Mouse (Mus musculus) induced T-regulatory cell, adult 2 months (primary cell): ENCODE results near the gene Wbp1l.

ENCODE experiments used
- DNase-seq: peaks from one replicate; pipeline ENCODE4 v3.0.0-alpha.2; 2012; ENCODE audit warnings: low read depth

Wbp1l gene

DNA sequence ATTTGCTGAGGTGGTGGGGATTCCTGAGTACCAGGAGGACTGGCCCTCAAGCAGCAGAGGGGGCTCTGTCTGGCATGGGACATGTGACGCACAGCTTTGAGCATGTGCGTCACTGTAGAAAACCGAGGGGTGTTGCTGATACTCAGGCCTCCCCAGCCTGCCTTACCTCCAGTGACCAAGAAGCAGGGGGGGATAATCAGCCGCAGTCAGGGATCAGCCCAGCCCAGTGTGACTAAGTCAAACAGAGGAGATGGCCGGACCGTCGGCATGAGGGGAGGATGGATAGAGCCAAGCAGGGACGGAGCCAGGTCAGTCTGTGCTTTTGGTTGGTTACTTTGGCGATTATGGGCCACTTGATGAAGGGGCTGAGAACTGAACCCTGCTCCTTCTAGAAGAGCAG lies 32.8 kb downstream of the Wbp1l start:
- DNase-seq = no peak

DNA sequence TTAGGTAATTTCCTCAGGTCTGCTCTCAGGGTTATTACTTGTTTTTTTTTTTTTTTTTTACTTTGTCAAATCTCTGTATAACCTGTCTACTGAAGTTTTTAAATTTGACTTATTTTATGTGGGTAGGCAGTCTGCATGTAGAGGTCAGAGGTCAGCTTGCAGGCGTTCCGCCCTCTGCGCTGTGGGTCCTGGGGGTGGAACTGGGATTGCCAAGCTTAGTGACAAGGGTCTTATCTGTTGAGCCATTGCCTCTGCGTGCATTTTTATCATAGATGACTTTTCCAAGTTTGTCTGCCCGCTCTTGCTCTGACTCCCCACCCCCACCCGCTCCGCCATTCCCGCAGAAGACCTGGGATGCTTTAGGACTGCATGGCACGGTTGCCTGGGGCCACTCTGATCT lies 36.9 kb downstream of the Wbp1l start:
- no peak for DNase-seq

DNA sequence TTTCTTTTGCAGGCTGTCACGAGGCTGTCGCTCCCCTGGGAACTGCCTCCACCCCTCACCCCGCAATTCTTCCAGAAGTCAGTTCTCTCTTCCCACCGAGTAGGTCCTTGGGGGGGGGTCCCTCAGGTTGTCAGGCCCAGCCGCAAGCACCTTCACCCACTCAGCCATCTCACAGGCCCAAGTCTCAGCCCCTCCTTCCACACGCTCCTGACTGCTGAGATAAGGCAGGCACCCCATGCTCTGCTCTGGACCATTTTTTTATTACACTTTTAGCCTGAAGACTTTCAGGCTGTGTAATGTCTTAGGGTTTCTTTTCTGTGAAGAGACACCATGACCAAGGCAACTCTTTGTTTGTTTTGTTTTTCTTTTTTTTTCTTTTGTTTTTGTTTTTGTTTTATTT lies 38.7 kb downstream of the Wbp1l start:
- DNase-seq = no peak

DNA sequence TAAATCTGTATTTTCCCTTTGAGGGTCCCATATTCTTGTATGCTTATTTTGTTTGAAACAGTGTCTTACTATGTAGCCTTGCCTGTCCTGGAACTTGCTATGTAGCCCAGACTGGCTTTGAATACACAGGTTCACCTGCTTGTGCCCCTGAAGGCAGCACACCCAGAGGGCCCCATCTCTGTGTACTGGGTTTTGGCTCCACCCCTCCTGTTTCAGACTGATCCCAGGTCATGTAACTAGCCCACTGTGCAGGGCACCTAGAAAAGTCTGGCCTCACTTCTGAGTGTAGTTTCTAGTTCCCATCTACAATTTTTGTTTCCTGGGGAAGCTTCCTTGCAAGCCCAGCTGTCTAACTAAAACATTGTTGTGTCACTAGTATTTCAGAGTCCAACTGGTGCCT lies 40.2 kb downstream of the Wbp1l start:
- DNase-seq = no peak

DNA sequence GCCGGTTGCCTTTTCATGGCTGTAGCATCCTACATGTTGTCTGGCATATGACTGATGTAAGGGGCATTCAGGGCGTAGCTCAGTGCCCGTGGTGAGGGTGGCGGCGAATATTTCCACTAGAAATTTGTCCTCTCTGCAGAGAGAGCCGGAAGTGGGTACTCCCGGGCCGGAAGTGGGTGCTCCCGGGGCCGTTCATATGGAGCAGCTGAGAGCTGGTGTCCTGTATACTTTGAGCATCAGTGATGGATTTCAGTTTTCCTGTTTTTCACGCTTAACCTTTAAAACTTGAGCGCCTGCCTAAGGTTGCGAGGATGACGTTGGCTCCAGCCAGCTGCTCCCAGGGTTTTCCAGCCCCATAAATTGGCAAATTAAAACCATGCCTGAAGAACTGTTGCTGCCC lies 40.6 kb downstream of the Wbp1l start:
- no peak for DNase-seq

DNA sequence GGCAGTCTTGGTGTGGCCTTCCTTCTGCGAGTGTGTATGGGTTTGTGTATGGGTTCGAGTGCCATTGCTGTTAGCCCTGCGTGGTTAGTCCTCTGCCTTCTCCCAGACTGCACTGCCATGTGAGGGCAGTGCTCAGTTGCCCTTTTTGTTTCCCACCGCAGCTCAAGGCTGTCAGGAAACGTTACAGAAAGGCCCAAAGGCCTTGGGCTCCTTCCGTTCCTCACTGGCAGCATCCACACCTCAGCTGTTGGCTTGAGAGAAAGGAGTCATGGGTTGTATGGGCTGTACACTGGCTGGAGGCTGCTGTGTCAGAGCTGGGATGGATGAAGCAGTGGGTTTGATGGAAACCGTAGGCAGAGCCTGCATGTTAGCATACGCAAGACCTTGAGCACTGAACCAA lies 41.9 kb downstream of the Wbp1l start:
- no peak for DNase-seq

DNA sequence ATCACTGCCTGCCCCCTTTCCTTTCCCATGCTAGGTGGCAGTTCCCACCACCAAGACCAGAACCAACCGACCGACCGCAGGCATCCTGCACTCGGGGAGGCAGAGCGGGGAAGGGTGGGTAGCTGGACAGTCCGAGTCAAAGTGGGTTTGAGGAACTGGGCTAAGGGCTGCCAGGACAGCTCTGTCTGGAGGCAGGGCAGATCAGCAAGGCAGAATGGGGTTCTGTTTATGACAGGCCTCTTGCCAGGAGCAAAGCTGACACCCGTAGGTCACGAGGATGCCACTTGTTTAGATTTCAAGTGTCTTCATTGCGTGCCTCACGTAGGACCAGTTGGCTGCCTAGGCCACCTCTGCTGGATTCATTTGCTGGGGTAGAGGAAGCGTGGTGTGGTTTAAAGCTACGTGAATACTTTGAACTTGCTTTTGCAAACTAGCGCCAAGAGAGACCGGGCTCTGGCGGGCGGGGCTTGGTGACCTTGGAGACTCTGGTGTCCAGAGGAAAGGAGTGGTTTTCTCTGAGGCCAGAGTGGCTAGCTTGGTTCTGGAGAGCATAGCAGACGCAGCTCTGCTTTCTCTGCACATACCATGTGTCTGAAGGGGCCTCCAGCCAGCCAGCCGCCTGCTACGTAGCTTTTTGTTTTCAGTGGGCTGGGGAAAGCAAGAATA lies 42.7 kb downstream of the Wbp1l start:
- DNase-seq = no peak

DNA sequence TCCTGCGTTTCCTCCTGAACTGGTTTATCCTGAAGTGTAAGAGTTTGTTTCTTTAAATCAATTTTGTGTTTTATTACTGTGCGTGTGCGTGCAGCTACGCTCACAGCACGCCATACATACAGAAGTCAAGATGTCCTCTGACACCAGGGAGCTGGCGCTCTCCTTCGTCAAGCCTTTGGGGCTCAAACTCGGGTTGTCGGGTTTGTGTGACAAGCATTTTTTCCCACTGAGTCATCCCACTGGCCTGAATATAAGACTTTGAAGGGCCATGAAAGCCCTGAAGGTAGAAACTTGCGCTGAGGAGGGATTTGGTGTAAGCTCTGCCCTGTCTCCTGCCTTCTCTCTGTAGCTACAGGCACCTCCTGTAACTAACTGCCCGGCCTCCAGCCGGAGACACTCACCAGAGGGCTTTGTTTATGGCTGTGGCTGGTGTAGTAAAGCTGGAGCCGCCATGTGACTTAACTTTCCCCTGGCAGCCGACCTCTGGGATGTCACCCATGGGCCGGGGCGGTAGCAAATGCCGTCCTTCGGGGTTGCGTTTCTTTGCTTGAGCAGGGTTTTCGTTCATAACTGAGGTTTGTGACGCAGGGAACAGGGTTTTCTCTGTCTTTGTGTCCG lies 43.4 kb downstream of the Wbp1l start:
- no peak for DNase-seq

DNA sequence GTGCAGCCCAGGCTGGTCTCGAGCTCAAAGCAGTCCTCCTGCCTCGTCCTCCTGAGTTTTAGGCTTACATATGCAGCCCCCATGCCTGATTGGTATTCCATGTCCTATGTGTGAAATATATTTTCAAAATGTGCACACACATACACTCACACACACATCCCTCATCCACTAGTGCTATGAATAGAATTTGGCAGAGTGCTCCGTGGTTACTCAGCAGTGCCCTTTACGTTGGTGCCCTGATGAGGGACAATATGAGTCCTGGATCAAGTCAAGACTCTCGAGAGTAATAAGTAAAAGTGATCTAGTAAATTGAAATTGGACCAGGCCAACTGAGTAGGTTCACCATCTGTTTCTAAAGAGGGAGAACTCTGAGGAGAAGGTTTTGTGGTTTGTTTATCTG lies 44.4 kb downstream of the Wbp1l start:
- no peak for DNase-seq

DNA sequence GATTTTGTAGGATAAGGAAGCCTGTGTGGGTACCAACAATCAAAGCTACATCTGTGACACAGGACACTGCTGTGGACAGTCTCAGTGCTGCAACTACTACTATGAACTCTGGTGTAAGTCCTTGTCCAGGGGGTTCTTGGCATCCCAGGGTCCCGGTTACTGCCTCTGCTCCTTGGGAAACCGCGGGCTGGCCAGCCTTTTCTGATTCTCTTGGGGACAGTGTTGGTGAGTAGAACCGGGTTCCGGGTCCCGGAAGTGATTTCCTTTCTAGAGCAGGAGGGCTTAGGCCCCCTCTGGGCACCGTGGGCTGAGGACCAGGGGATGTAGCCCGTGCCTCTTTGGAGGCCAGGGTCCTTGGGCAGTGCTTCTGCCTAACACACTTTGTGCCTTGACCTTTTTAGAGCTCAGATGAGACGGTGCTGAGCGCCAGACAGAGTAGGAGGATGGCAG lies 45.5 kb downstream of the Wbp1l start:
- no peak for DNase-seq

DNA sequence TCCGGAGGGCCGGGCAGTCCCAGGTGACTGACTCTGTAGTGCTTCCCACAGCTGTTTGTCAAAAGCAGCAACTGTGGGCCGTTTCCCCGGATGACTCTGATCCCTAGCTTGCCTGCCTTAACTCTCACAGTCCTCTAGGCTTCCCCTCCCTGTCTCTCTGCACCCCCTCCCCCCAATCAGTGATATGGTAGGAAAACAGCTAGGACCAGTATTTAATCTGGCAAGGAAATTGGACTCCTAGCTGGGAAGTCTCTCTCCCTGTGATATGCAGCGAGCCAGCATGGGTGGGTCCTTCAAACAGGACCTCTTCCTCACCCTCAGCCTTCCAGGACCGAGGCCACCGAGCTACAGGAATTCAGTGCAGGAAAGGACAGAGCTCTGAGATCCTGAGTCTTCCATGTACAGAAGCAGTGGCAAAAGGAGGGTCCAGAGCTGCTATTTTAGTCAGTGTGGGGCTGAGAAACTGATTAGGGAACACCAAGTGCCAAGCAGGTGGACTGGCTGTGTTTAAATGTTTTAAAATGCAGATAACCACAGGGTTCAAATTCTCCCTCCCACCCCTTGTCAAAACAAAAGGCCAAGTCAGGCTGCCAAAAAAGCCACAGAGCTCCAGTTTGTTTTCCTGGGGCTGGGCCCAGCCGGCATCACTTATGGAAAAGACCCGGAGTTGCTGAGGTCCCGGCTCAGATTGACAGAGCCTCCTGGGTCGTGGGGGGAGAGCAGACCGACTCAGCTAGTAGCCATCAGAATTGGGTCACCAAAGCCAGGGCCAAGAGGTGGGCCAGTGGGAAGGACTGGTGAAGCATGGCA lies 46.1 kb downstream of the Wbp1l start:
- no peak for DNase-seq

DNA sequence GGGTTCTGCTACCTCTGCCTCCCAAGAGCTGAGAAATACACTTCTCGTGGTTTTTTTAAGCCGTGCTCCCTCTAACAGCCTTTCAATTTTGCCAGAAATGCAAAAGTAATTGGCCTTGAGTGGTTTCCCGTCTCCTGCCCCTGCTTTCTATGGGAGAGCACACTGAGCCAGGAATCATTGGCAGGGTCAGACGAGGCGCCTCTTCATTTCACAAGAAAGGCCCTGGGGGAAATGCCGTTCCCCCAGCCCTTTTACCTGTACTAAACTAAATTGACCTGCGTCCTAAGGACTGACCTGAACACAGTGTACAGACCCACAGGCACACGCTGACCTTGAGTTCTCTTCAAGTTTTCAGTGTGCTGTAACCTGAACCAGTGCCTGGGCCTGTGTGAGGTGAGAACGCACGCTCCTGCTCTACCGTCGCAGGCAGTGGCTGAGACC lies 47.2 kb downstream of the Wbp1l start:
- DNase-seq = no peak

DNA sequence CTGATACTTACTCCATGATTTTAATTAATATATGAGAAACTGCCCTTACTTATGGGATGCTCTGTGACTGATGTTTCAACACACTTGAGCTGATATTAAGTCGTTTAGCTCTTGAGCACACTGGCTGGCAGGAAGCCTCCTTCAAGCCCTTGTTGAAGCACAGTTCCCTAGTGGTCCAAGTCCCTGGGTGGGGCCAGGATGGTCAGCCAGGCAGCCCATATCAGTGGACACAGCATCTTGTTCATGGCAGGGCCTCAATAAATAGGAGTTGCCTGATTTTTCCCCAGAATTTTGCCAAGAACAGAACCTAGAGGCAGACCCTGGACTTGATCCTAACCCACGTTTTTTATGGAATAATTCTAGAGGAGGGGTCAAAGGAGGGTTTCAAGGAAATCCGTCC lies 48.4 kb downstream of the Wbp1l start:
- DNase-seq = no peak

DNA sequence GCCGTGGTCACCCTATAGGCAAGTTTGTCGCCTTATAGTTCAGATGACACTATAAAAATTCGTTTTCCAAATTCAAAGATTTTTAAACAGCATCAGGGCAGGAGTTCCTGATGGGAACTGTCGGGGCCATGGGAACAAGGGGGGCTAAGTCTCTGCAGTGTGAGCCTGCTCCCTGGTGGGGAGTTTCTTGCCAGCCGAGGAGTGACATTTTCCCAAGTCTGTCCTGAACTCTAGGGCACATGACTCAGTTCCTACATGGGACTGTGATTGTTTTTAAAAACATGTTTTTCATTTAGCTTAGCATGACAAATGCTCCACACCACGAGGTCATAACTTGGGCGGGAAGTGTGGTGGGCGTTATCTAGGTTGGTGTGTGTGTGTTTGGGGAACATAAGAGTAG lies 49.0 kb downstream of the Wbp1l start:
- DNase-seq = no peak

DNA sequence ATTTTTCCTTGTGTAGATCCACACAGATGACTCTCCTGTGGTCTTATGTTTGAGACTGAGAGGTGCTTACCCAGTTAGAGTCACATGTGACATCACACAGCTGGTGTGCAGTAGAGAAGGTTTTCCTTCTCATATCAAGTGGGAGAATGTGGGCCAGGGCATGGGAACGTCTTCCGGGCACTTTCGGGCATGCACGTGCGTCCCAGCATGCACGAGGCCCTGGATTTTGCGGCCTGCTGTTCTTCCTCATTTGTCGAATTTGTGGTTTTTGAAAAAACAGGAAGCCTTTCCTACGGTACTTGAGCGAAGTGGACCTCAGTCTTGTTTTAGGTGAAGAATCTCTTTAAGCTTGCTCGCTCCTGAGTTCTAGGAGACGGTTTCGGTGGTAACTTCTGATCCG lies 49.7 kb downstream of the Wbp1l start:
- DNase-seq = no peak

DNA sequence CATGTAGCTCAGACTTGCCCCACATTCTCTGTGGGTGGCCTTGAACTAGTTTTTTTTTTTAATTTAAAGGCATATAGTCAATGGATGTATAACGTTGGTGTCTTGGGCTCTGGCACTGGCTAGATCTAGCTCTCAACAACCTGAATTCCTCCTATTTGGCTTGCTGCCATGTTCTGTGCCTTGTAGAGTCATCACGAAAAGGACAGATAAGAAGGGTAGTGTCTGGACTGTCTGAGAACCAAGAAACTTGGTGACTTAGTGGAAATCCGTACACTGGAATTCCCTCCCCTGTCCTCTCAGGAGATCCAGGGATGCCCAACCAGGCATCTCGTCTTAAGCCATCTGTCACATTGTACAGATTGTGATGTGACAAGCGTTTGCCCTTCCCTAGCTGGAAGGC lies 54.3 kb downstream of the Wbp1l start:
- DNase-seq = no peak

DNA sequence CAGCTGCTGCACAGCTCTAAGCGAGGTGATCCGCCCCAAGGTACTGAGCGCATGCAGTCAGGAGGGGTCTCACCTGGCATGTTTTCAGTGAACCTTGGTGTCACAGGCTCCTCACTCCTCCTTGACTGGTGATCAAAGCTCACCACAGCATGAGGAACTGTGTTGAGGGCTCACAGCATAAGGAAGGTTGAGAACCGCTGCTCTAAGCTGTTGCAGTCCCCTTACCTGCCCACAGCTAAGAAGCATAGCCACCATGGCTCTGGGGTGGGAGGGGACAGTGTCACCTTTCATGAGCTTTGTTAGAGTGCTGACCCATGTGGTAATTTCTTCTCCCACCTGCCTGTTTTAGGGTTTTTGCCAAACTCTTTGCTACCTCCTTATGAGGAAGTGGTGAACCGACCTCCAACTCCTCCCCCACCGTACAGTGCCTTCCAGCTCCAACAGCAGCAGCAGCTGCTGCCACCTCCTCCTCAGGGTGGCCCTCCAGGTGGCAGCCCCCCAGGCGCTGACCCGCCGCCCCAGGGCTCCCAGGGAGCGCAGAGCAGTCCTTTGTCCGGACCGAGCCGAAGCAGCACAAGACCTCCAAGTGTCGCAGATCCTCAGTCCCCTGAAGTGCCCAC lies 54.8 kb downstream of the Wbp1l start:
- DNase-seq = no peak

DNA sequence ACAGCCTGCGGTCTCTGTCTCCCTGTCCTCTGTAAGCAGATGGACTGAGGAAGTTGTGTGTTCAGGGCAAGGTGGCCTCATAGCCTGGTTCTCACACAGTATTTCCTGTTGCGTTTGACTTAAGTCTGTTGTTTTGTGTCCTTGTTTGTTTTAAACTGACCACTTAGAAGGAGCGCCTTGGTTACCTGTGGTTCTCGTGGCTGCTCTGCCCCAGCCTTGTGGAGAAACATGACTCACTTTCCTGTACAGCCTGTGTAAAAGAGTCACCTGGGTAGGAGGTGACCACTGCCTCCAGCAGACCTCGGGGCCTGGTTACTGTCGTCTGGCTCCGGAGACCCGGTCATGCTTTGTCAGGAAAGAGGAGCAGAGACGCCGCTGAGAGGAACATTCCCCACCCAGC lies 56.7 kb downstream of the Wbp1l start:
- DNase-seq = no peak

DNA sequence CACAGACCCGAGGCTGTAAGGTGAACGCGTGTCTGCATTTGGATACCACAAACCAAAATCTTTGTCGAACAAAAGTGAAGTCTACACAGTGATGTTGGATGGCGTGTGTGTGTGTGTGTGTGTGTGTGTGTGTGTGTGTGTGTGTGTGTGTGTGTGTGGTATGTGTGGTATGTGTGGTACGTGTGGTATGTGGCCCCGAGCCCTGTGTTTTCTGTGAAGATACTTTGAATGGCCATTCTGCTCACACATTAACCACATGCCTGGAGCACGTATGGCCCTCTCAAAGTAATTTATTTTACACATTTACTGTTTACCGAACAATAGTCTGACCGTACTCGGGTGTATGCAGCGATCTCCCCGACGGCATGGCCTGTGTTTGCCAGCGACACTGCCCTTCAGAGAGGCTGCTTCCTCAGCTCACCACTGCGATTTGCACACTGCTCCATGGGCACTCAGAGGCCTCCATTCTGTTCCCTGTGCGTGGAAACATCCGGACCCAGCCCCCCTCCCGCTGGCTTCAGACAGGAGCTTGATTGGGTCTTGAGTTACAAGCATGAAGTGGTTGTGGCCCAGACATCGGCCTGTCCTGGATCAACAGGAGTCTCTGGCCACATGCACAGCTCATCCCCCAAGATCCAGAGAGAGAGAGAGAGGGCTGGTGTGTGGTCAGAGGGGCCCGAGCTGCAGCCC lies 57.4 kb downstream of the Wbp1l start:
- no peak for DNase-seq

DNA sequence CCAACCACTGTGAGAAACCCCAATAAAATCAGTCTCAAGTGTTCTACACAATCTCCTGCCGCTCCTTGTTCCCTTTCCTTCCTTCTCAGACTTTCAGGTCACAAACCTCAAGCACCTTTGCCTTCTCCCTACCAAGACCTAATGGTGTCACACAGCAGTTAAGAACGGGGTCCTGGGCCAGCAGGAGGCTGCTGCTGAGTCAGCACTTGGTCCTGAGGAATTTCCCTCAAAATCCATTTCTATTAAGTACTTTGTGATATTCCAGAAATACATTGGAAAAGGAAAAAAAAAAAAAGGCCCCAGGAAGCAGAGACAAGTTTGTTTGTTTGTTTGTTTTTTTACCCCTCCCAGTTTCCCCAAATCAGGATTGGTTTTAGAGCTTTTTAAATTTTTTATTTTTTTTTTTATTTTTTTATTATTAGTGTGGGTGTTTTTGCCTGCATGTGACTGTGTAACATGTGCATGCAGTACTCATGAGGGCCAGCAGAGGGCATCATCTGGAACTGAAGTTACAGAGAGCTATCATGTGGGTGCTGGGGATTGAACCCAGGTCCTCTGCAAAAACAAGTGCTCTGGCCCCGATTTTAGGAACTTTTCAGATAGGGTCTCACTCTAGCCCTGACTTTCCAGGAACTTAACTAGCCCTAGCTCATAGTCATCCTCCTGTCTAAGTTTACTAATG lies 58.6 kb downstream of the Wbp1l start:
- DNase-seq = peak; percentile 75

DNA sequence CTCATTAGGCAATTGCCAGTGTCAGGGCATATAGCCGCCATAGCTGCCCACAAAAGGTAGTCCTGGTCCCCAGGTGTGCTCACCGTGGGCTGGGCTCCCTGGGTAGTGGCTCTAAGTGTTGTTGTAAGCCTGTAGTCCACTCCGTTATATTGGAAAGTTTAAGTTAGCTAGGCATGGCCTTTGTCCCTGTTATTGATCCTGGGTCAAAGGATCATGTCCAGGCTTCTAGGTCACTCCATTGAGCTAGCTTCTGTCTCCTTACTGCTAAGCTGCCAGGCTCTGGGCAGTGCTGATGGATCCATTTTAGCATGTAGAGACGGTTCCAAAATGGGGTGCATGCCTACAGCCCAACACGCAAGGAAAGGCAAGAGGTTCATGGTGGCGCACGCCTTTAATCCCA lies 59.5 kb downstream of the Wbp1l start:
- DNase-seq = no peak

DNA sequence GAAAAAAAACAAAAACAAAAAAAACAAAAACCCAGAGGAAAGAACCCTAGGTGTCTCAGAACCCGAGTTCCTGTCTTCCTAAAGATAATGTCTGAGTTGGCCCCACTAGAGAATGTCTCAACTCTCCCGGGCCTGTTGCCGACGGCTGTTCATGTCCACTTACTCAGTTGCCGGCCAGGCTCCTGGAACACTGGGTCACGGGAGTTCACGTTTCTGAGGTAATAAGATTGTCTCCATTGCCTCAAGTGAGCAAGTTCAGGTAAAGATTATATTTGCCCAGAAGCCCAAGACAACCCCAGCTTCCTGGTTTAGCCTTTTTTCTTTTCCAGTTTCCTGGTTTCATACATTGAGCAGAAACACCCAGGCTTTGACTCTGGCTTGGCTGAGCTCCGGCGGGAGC lies 60.0 kb downstream of the Wbp1l start:
- DNase-seq = no peak
